Mouse (Mus musculus) right cerebral cortex, postnatal 10 days (tissue): Measurements from ENCODE around the gene Kank3.
A peak's percentile ranks its signal among the peaks of the same experiment; 100 is the strongest.

ENCODE experiments used
- DNase-seq, 2 experiments: peaks; one replicate each; pipeline ENCODE4 v3.0.0; 2021; ENCODE audit warnings: low spot score in 2 of 2

The Kank3 gene

DNA sequence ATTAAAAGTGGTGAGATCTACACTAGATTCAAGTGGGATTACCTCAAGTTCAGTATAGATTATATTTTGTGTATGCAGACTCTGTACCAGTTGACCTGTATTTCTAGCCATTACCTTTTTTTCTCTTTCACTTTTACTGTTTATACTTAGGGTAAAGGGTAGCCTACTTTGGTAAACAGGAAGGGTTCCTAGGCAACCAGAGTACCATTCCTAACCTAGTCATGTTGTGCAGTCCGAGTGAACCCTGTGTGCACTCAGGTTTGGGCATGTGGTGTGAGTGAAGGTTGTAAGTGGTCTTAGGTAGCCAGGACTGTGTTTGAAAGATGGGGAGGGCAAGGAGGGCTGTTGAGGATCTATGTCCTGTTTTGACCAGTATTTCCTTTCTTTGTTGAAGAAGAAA lies 41.0 kb downstream of the Kank3 start:
- DNase-seq = no peak

DNA sequence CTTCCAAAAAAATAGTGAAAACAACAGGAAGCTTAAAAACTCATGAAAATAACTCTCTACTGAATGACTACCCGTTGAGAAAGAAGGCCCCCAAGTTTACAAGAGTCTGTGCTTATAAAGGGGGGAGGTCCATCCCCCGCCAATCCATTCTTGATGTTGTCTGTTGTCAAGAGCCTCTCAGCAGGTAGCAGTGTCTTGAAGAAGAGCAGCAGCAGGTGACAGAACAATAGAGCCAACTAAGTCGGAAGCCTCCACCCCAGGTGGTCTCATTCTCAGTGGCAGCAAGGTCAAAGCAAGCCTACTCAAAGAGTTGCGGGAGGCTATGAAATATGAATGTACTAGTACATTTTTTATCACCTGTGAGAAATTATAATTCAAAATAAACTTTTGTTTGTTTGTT lies 47.5 kb downstream of the Kank3 start:
- DNase-seq = no peak

DNA sequence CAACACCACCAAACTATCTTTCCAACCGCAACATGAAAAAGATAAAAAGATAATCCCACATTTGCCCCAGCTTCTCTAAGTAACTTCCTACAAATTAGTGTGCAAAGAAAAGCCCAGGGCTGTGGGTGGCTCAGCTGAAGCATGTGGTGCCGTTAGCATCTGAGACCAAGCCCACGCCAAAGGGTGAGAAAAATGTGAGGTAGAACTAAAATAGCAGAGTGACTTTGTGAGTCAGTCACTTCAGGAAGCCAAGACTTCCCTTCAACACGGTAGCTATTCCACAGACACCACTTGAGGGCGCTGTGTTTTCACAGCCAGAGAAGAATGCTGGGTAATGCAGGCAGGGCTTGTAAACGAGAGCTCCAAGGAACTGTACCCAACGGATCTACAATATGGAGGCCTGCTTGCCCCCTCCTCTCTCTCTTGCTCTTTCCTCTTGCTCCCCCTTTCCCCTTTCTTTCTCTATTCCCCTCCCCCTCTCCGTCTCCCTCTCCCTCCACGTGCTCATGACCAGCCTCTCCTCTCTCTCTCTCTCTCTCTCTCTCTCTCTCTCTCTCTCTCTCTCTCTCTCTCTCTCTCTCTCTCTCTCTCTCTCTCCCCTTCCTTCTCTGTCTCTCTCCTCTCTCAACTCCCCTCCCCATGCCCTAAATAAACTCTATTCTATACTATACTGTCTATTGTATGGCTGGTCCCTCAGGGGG lies 55.2 kb downstream of the Kank3 start:
- peak; percentile 79 to 86 for DNase-seq
